Mouse (Mus musculus) spleen, embryonic (tissue): Measurements from ENCODE around the gene Pin1.
"Not testable (repeated sequence)": the region's sequence is repeated elsewhere in the genome, so short reads cannot be mapped to it uniquely, and the experiment has no call there.

Source experiments
- CTCF ChIA-PET: fragments of 350-600 bp; sonication (Branson Sonifier 250); formaldehyde crosslinking; loops from one replicate; lab custom pipeline; 2022; lab: Charles Lee

Pin1 gene

DNA sequence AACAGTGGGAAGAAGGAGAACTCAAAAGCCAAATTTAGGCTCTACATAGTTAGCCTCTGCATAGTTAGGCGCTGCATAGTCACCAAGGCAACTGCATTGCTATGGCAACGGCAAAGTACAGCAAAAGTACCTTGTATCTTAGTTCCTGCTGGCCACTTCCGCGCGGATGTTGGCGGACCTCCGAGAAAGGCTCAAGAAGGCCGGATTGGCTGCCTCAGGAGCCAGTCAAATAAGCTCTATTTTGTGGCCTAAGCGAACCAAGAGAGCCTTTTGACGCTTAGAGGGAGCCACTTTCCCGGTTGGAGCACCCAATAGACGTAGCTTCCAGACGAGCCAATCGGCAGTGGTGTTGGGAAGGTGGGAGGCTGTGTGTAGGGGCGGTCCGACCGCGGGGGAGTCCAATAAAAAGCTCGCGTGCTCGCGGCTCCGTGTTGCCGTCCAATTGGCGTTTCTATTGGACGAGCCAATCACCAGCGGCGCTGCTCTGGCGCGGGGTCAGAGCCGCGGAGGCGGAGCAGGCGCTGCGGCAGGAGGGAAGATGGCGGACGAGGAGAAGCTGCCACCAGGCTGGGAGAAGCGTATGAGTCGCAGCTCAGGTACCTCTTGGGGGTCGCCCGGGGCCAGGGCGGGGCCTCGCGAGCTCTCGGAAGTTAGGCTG, at the start of gene Pin1:
Gene Pin1, plus strand, starts transcription at position 494 of the 658 bp plus-strand sequence.
- CTCF ChIA-PET = no interaction called here

DNA sequence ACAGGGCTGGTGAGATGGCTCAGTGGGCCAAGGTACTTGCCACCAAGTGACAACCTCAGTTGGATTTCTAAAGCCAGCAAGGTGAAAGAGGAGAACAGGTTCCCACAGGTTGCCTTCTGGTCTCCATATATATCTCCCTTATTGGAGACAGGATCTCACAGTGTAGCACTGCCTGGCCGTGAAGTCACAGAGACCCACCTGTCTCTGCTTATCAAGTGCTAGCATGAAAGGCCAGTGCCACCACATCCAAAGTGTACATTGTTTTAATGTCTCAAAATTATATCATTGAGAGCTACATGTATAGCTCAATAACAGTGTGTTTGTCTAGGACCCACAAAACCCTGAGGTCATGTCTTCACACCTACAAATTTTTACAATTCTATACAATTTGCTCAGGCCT, 45.6 kb upstream of the Pin1 start:
- CTCF ChIA-PET = no interaction called here

DNA sequence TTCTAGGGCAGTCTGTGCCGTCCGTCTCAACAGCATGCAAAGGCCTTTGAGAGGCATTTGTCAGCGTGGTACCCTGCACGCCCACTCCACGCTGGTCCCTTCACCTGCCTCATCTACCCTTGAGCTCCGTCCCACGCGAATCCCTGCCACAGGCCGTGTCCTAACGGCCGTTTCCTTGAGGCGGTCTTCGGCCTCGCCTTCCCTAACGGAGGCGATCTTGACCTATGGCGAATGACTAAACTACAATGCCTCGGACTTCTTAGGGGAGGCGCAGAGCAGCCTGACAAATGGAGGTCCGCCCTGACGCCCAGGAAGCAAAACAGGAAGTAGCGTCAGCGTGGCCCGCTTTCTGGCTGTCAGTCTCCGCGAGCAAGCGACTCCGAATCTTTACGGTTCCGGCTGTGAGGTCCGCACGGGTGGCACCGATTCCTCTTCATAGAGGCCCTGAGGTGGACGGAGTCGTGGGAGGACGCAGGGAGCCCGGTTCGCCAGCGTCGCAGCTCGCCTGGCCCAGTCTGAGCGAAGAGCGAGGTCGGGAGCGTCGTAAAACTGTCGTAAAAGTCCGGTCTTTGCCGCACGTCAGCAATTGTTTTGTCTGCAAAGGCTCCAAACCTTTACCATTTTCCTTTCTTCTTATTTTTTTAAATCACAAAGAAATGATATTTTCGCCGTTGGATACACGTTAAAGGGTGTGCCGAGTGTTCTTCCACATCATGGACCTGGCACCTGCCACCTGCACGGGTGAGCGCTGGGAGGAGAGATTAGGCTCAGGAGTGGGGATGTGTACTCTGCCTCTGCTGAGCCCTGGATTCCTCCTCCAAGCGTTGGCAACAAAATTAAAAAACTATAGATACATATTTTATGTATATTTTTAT, 44.6 kb upstream of the Pin1 start:
- CTCF ChIA-PET = no interaction called here

DNA sequence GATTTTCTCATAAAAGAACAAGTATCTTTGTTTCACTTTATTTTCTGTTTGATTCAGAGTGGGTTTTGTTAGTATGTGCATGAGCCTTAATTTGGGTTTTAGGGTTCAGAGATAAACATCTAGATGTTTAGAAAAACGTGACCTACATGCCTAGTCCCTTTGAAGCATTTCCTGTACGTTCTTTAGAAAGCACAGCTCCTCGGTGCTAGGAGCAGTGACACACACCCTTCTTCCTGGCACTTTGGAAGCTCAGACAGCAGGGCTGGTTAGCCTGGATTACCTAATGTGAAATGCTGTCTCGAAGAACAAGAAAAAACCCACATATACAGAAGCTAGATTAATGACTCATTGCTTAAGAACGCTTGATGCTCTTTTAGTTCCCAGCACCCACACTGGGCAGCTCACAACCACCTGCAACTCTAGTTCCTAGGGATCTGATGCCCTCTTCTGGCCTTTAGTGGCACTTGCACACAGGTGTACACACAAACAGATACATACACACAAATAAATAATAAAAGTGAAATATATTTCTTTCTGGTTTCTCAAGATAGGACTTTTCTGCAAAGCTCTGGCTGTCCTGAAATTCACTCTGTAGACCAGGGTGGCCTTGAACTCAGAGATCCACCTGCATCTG, 41.9 kb upstream of the Pin1 start:
- CTCF ChIA-PET = no interaction called here

DNA sequence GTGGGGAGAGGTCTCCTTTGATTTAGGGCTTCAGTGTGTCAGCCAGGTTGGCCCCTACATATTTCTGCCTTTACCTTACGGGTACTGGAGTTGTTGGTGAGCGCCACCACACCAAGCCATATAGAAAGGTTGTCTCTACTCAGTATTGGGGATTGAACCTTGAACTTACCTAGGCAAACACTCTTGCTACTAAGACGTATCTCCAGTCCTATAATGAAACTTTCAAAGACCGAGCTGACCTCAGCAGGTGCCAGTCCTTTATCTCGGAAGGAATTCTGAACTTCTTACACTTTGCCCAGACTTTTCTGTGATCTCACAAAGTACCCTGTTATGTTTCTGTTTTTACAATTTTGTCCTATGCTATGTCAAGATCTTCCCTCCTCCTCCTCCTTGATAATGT, 39.9 kb upstream of the Pin1 start:
- CTCF ChIA-PET = no interaction called here

DNA sequence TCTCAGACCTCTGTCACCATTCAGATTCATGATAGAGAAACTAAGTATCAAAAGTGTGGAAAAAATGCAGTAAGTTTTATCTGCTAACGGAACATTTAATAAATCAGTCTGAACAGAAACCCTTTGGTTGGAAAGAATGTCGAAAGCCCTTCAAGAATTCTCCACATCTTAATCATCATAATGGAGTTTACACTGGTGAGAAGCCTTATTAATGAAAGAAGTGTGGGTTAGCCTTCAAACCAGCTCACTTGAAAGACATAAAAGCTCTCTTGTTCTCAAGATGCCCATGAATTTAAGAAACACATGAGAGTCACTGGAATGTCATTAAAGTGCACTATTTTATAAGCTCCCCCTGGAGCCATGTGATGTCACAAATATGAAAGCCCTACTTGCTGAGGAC, 35.2 kb upstream of the Pin1 start:
- CTCF ChIA-PET = no interaction called here

DNA sequence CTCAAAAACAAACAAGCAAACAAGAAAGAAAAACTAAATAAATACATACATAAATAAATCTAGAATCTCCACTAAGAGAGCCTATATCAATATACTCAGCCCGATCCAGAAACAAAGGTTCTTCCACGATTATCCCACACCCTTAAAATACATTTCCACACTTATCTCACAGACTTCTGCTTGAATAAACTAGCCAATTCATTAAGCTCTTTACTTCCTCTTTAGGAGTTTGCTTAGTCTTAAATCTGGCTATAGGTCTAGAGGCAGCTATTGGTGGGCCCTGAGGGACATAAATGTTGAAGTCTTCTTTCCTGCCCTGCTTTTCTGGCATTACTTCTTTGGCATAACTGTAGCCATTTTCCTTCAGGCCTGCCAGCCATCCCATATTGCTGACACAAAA, 20.6 kb upstream of the Pin1 start:
- CTCF ChIA-PET = no interaction called here

DNA sequence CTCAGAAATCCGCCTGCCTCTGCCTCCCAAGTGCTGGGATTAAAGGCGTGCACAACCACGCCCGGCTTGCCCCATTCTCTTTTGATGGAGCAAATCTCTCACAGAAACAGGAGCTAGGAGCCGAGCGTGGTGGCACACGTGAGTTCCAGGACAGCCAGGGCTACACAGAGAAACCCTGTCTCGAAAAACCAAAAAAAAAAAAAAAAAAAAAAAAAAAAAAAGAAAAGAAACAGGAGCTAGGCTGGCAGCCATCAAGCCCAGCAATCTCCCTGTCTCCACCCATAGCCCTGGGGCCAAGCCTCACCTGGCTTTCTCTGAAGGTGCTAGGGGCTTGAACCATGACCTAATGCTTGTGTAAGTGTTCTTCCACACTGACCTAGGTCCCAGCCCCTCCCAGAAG, 16.2 kb upstream of the Pin1 start:
- CTCF ChIA-PET = not testable (repeated sequence)

DNA sequence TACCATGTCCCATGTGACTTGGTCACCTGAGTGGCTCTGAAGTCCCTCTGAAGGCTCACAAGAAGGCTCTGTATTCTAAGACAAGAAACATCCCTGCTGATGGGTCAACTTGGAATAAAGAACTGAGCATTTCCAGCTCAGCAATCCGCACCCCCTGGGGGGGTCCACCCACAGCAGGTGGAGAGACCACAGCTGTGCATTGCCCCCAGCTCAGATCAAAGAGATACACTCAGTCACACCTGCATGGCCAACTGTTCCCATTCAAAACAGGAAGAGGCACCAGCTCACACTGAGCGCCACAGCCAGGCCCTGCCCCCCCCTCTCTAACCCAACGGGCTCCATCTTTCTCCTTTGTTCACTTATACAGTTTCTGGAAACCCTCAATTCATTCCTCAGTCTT, 15.6 kb upstream of the Pin1 start:
- CTCF ChIA-PET = interaction anchor here (0.7 kb wide), 1 partner anchor 1518 kb away, joined by 3 read pairs; no protein-coding TSS in a partner anchor

DNA sequence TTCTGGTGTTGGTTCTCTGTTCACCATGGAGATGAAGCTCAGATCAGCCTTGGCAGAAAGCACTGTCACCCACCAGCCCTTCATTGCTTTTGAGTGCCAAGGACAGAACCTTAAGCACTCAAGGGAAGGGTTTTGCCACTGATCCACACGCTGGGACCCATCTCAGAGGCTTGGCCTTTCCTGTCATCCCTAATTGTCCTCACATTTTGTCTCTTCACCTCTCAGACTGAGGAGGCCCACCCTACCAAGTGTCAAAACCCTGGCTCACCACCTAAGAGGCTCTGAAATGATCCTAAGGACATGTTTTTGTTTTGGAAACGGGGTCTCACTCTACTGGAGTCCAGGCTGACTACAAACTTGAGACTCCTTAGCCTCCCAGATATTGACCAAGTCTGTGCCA, 15.1 kb upstream of the Pin1 start:
- CTCF ChIA-PET = no interaction called here

DNA sequence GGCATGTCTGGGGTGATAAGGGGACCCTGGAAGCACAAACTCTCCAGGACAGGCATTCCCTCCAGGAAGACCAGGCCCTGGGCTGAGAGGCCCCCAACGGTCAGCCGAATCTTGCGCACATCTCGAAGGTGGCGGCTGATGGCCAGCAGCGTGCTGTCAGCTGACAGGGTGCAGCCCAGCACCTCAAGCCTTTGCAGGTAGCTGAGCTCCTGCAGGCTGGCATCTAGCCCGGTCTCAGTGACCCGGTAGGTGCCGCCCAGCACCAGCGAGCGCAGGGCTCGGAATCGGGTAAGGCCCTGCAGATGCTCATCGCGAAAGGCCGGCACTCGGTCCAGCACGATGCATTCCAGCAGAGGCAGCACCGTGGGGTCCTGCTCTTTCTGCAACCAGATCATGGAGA, 13.3 kb upstream of the Pin1 start:
- CTCF ChIA-PET = no interaction called here

DNA sequence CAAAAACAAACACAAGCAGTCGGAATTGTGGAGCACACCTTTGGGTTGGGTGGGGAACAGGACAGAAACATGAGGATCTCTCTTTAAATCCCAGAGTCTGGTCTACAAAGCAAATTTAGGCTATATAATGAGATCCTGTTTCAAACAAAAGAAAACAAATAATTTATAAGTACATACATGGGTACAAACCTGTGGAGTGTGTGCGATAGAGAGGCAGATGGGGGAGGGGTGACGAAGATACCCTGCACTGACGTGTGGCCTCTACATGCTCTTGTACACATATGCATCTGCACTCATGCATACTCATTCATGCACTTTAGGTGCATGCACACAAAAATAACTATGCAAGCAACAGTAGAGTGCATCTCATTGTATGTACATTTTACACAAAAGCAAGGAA, 12.4 kb upstream of the Pin1 start:
- CTCF ChIA-PET = interaction anchor here (0.6 kb wide), 1 partner anchor 1606 kb away, joined by 6 read pairs; no protein-coding TSS in a partner anchor

DNA sequence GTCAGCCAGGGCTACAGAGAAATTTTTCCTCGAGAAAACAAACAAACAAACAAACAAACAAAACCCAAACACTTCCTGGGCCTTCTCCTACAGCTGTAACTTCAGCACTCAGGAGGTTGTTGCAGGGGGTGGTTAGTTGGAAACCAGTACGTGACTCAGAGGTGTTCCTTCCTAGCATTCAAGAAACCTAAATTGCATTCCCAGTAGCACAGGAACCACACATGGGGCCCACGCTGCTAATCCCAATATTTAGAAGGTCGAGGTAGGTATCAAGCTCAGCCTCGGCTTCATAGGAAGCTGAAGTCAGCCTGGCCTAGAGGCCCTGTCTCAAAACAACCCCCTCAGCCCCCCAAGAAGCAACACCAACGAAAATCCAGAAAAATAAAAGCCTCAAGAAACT, 10.4 kb upstream of the Pin1 start:
- CTCF ChIA-PET = no interaction called here

DNA sequence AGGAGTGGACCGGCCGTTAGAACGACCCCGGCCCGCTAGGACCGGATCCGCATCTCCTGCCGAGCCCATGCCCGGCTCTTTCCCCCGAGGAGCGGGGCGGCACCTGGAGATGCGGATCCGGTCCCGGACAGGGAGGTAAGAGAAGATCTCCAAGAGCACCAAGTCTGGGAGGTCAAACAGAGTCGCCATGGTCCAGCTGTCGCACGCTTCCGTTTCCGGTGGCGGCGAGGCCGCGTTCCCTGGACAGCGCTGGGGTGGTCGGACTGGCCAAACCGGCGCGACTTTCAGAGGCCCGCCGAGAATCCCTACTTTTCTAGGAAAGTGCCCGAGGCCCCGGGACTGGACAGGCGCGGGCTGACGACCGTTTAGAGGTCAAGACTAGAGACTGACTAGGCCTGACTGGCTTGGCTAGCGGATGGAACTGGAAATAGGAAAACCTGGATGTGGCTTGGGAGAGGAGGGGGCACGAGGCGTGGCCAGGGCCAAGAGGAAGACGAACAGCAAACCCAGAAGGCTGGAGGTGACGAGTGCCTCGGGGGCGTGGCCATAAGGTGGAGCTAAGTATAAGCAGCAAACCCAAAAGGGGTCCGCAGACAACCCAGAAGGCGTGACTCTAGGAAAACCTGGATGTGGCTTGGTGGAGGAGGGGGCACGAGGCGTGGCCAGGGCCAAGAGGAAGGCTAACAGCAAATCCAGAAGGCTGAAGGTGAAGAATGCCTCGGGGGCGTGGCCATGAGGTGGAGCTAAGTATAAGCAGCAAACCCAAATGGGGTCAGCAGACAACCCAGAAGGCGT, 9.6 kb upstream of the Pin1 start, which contains the start of gene Ubl5:
Gene Ubl5, plus strand, starts transcription at position 778 of the 795 bp plus-strand sequence.
- CTCF ChIA-PET = no interaction called here

DNA sequence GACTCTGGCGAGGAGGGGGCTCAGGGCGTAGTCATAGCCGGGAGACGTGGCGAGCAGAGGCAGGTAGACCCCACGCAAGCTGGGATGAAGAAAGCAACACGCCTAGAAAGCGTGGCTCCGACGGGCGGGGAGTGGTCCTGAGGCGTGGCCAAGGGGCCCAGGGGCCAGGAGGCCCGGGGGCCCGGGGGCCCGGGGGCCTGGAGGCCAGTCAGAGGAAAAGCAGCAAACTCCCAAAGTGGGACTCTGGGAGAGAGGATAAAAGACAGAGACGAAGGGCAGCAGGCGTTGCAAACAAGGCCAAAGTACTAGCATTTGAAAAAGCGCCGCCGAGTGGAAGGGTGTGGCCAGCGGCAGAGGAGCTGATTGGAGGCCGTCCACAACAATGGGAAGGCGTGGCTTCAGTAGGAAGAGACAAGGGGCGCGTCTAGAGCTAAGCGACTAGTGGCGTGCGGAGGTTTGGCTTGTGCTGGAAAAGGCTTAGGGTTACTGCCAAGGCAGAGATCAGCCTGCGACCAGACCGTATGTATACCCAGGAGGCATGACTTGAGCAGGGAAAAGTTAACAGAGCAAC, 8.9 kb upstream of the Pin1 start:
- CTCF ChIA-PET = no interaction called here

DNA sequence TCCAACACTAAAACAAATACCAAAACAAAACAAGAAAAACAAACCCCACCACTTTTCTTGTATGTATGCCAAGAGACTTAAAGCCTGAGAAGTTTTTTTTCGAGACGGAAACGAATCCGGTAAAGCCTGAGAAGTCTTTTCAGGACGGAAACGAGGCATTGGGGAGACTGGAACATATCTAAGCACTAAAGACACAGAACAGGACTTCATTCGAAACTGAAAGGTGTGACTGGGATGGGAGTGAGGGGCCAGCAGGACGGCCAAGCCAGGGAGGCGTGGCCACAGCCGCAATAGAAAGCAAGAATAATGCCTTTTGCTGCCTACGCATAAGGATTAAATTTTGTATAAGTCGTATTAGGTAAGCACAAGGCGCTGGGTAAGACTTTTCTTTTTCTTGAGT, 8.1 kb upstream of the Pin1 start:
- CTCF ChIA-PET = no interaction called here

DNA sequence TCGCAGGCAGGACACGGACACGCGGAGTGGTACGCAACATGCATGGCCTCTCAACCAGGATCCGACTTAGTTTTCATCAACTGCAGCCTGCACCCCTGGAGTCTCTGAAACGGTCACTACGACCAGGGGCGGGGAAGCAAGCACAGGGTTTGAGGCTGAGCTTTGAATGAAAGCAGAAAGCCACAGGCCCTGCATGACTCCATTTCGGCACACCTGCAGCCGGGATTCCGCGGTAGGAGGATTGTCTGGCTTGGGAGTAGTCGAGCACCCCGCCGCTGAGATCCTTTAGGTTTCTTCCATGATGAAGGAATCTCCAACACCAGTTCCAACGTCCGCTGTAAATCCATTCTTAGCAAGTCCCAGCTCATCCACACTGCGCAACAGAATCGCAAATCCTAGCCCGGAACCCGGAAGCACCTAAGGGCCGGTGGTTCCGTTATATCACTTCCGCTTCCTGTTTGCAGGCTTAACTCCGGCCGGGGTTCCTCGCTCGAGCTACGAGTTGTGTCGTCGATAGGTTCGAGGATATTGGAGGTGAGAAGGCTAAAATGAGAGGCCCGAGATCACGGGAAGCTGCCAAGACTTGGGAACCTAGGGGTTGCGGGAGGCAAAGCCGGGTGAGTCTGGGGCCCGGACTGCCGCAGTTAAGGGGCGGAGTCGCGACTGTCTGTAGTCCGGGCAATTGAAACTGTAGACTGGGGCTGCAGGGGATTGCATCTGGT, 7.4 kb upstream of the Pin1 start, which contains the start of gene Fbxl12:
Gene Fbxl12, minus strand, starts transcription at position 408 of the 722 bp plus-strand sequence.
- CTCF ChIA-PET = no interaction called here

DNA sequence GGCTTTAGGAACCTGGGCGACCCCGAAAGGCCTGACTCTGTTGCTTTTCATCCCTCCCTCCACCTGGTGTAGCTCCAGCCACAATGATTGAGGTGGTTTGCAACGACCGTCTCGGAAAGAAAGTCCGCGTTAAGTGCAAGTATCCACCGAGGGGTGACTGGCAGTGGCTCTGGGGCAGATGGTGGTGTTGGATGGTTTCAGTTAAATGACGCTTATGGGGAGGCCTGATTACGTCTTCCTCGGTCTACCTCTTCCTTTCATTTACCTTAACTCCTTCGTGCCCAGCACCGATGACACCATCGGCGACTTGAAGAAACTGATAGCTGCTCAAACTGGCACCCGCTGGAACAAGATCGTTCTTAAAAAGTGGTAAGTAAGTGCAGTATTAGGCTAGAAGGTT, 6.8 kb upstream of the Pin1 start:
- CTCF ChIA-PET = no interaction called here

DNA sequence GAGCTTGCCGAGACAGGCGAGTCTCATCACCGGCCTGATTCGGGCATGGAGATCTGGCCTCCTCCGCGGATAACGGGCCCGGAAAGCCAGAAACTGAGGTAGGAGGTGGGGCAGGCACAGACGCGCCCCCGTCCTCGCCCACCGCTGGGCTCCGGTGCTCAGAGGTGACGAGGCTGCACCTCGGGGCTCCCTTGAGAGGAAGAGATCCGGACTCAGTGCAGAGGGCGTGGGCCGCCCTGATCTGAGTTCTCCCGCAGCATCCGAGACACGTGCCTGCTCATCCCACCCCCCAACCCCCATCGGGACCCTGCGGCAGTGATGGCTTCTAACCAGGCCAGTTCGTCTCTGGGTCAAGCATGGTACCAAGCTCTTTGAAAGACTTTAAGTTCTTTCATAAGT, 364 bp downstream of the Pin1 start:
- CTCF ChIA-PET = no interaction called here

DNA sequence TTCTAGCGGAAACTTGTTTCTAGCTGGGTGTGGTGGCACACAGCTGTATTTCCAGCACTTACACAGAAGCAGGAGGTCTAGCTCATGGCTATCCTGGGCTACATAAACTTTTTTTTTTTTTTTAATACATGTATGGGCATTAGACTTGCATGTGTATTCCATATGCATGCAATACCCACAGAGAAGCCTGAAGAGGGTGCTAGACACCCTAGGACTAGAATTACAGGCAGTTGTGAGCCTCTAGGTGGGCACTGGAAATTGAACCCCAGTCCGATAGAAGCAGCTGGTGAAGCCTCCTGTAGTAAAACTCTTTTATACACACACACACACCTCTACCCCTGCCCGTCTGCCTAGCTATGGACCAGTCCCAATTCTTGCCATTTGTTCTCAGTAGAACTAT, 2.0 kb downstream of the Pin1 start:
- CTCF ChIA-PET = no interaction called here

DNA sequence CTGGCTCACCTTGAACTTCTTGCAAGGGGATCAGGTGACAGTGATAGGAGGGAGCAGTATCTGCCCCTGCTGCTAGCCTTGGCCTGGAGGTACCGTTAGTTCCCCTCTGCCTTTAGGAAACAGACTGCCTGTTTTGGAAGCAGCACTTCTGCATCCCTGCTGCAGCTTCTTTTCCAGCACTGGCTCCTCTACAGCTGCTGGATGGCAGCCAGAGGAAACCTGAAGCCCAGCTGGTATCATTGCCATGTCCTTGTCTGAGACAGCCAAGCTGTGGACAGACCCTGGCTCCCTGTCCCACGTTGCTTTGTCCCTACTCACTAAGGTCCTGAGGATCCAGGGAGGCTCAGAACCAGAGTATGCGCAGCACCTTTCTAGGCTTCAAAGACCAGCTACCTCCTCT, 5.7 kb downstream of the Pin1 start:
- CTCF ChIA-PET = no interaction called here
